Mouse (Mus musculus) stomach, postnatal 0 days (tissue): Measurements from ENCODE around the gene Ptcd2.

Experiments used
- CTCF ChIP-seq: IDR thresholded peaks from 2 replicates; pipeline ENCODE4 v1.5.1; 2016; ENCODE audit warnings: antibody characterized with exemption, low read depth, mild to moderate bottlenecking, moderate library complexity
- EP300 ChIP-seq: optimal IDR thresholded peaks from 2 replicates; pipeline ENCODE3; 2016; ENCODE audit warnings: antibody characterized with exemption

- TF ChIP-seq CTCF = no peak
- TF ChIP-seq EP300 = no peak
Observed at GRCm38 (mm10) chr13:99331255-99331654, 13.2 kb downstream of the Ptcd2 start.
